Mouse (Mus musculus) small intestine, adult 2 months (tissue): ENCODE results near the gene Mtrex.

ENCODE experiments used
- CTCF ChIP-seq: fragments of 200-500 bp; IDR thresholded peaks from 2 replicates; pipeline ENCODE4 v1.5.1; 2012; ENCODE audit warnings: low read depth, mild to moderate bottlenecking, control low read depth, inconsistent platforms, low read length, moderate library complexity, mixed read lengths; ENCODE audit not compliant: insufficient replicate concordance, insufficient read length; ENCODE audit errors: extremely low read depth
- POLR2A ChIP-seq: fragments of 200-500 bp; IDR thresholded peaks from 2 replicates; pipeline ENCODE4 v1.6.1; 2012; ENCODE audit warnings: low read depth, mild to moderate bottlenecking, control low read depth, inconsistent platforms, low read length, moderate library complexity

GRCm38 (mm10) chr13:112823911-112824648 is 103.1 kb downstream of the Mtrex start:
- TF ChIP-seq POLR2A: no peak
- TF ChIP-seq CTCF: no peak
